Mouse (Mus musculus): ENCODE measurements around the gene Jun. TPM values are rescaled to one million over a fixed set of nuclear protein-coding genes. Genes with fewer than 3 reads are reported as not detected.

The Jun gene
- total and polyA plus RNA-seq, 3 experiments, result not detected

GRCm38 (mm10) chr4:95054336-95054735 is 2.3 kb upstream of the Jun start:
- no peaks in the 10 kb centered on the region for H3K36me3 ChIP-seq (ENCODE audit: control insufficient read depth in 1 of 2, insufficient read depth in 2 of 2, low read length in 2 of 2)
- H3K4me3 ChIP-seq (ENCODE audit: control insufficient read depth in 1 of 2, insufficient read depth in 1 of 2, low read depth in 2 of 2, low read length in 2 of 2), result no peak overlapping the region
- no peaks in the 10 kb centered on the region for H3K9me3 ChIP-seq (replicated peaks; ENCODE audit: insufficient read depth, low read length)
- no peak overlapping the region for H3K27ac ChIP-seq (ENCODE audit: control insufficient read depth, low read depth, low read length)
- DNase-seq (ENCODE audit: low read depth, low spot score), result no peak
- no peaks in the 10 kb centered on the region for H3K79me2 ChIP-seq (ENCODE audit: control insufficient read depth, insufficient read depth, low read length, poor library complexity)
- TF ChIP-seq CHD2 (IDR thresholded peaks at IDR 0.05; ENCODE audit: low read length) (no peak), NELFE (IDR thresholded peaks at IDR 0.05; ENCODE audit: low read depth, low read length) (no peak), ZNF384 (IDR thresholded peaks at IDR 0.05; ENCODE audit: low read depth, low read length) (no peak), ZMIZ1 (IDR thresholded peaks at IDR 0.05; ENCODE audit: low read depth, low read length) (no peak), UBTF (IDR thresholded peaks at IDR 0.05; ENCODE audit: borderline replicate concordance, insufficient read depth, low read depth, low read length) (no peak), E2F4 (IDR thresholded peaks at IDR 0.05; ENCODE audit: borderline replicate concordance, low read depth, low read length) (no peak), MAFK (IDR thresholded peaks at IDR 0.05; ENCODE audit: borderline replicate concordance, low read depth, low read length) (no peak), MYB (IDR thresholded peaks at IDR 0.05; ENCODE audit: low read depth, low read length) (no peak), ZC3H11A (IDR thresholded peaks at IDR 0.05; ENCODE audit: low read depth, low read length) (no peak), CTCF (IDR thresholded peaks at IDR 0.05 in 2 of 3, conservative IDR thresholded peaks at IDR 0.05 in 1 of 3; ENCODE audit: control insufficient read depth in 1 of 3, insufficient read depth in 1 of 3, low read depth in 2 of 3, low read length in 3 of 3, poor library complexity in 1 of 3, severe bottlenecking in 1 of 3) (no peak), POLR2AphosphoS5 (IDR thresholded peaks at IDR 0.05; ENCODE audit: borderline replicate concordance, low read depth, low read length) (no peak), RAD21 (IDR thresholded peaks at IDR 0.05; ENCODE audit: low read depth, low read length) (no peak), POLR2A (IDR thresholded peaks at IDR 0.05; ENCODE audit: control insufficient read depth in 1 of 2, insufficient read depth in 1 of 2, low read depth in 1 of 2, low read length in 2 of 2, poor library complexity in 1 of 2) (no peak), USF1 (IDR thresholded peaks at IDR 0.05; ENCODE audit: low read depth, low read length) (no peak), NRF1 (IDR thresholded peaks at IDR 0.05; ENCODE audit: insufficient read depth, low read depth, low read length, poor library complexity, severe bottlenecking) (no peak), GABPA (IDR thresholded peaks at IDR 0.05; ENCODE audit: low read depth, low read length) (no peak)
- H3K27me3 ChIP-seq (ENCODE audit: control insufficient read depth in 1 of 2, insufficient read depth in 2 of 2, low read length in 2 of 2), result no peaks in the 10 kb centered on the region
- H3K4me1 ChIP-seq (ENCODE audit: control insufficient read depth in 1 of 2, insufficient read depth in 2 of 2, low read length in 2 of 2), result no peaks in the 10 kb centered on the region
- H3K9ac ChIP-seq (ENCODE audit: control insufficient read depth, low read depth, low read length, poor library complexity, severe bottlenecking), result no peak overlapping the region

- H3K27me3 ChIP-seq (ENCODE audit: control insufficient read depth in 1 of 2, insufficient read depth in 2 of 2, low read length in 2 of 2), result no peaks in the 10 kb centered on the region
- no peak overlapping the region for H3K4me3 ChIP-seq (ENCODE audit: control insufficient read depth in 1 of 2, insufficient read depth in 1 of 2, low read depth in 2 of 2, low read length in 2 of 2)
- no peaks in the 10 kb centered on the region for H3K9me3 ChIP-seq (replicated peaks; ENCODE audit: insufficient read depth, low read length)
- DNase-seq (ENCODE audit: low read depth, low spot score), result no peak
- H3K9ac ChIP-seq (ENCODE audit: control insufficient read depth, low read depth, low read length, poor library complexity, severe bottlenecking), result no peak overlapping the region
- H3K36me3 ChIP-seq (ENCODE audit: control insufficient read depth in 1 of 2, insufficient read depth in 2 of 2, low read length in 2 of 2), result no peaks in the 10 kb centered on the region
- H3K4me1 ChIP-seq (ENCODE audit: control insufficient read depth in 1 of 2, insufficient read depth in 2 of 2, low read length in 2 of 2), result no peaks in the 10 kb centered on the region
- H3K79me2 ChIP-seq (ENCODE audit: control insufficient read depth, insufficient read depth, low read length, poor library complexity), result no peaks in the 10 kb centered on the region
- no peak for TF ChIP-seq USF2 (IDR thresholded peaks at IDR 0.05; ENCODE audit: borderline replicate concordance in 1 of 2, insufficient read depth in 1 of 2, low read depth in 1 of 2, low read length in 2 of 2)
- no peak for TF ChIP-seq SMC3 (IDR thresholded peaks at IDR 0.05; ENCODE audit: low read depth, low read length)
- no peak for TF ChIP-seq TAL1 (IDR thresholded peaks at IDR 0.05; ENCODE audit: low read length)
- TF ChIP-seq JUND (IDR thresholded peaks at IDR 0.05; ENCODE audit: low read depth, low read length), result no peak
- no peak for TF ChIP-seq RAD21 (IDR thresholded peaks at IDR 0.05; ENCODE audit: low read depth, low read length)
- TF ChIP-seq USF1 (IDR thresholded peaks at IDR 0.05; ENCODE audit: low read depth, low read length), result no peak
- H3K27ac ChIP-seq (ENCODE audit: control insufficient read depth, low read depth, low read length), result no peak overlapping the region
These were observed 1.7 kb upstream of the Jun start for GRCm38 (mm10) chr4:95053791-95054117.

All from MEL (cell line).